Mouse (Mus musculus) right cerebral cortex, adult 18-20 months (tissue): Measurements from ENCODE around the gene Wdcp.
"Not testable (repeated sequence)": the region's sequence is repeated elsewhere in the genome, so short reads cannot be mapped to it uniquely, and the experiment has no call there.

Source experiments
- DNase-seq: peaks from one replicate; pipeline ENCODE4 v3.0.0; 2022; ENCODE audit warnings: mixed read lengths

Wdcp gene

GRCm38 (mm10) chr12:4842890-4843597 lies at the start of gene Wdcp:
TSS of gene Wdcp (plus strand) at chr12:4843303.
- DNase-seq: peak; percentile 95

GRCm38 (mm10) chr12:4793718-4794117 lies 49.4 kb upstream of the Wdcp start:
- DNase-seq: peak; percentile 15

DNA sequence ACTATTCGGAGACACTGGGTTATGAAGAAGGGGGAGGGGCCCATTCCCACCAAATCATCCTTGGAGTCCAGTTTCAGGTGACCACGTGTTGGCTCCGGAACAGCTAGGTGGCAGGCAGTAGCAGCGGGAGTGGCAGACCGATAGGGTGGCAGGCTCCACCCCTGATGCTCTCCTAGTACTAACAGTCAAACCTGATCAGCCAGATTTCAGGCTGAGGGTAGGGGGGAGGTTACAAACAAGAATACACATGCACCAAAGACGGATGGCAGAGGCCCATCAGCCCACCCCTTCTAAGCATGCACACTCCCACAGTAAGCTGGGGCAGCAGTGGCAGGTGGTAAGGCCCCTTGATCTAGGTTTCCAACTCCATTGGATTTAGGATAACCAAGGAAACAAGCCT lies 45.6 kb upstream of the Wdcp start:
- DNase-seq: not testable (repeated sequence)

- no peak for DNase-seq
These were observed 32.1 kb upstream of the Wdcp start for GRCm38 (mm10) chr12:4811036-4811435.

DNA sequence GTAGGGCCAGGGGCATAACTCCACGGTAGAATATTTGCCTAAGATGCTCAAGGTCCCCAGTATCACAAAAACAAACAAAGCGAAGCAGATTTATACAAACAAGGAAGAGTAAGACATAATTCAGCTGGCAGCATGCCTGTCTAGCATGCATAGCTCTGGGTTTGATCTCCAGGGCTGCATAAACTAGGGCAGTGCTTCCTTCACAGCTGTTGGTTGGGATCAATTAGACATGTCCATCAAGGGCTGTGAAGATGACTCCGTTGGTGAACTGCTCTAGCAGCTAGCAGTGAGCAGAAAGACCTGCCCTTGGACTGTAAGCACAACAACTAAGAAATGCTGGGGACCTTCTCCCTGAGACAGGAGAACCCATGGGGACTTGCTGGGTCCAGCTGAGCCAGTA lies 31.4 kb upstream of the Wdcp start:
- no peak for DNase-seq

DNA sequence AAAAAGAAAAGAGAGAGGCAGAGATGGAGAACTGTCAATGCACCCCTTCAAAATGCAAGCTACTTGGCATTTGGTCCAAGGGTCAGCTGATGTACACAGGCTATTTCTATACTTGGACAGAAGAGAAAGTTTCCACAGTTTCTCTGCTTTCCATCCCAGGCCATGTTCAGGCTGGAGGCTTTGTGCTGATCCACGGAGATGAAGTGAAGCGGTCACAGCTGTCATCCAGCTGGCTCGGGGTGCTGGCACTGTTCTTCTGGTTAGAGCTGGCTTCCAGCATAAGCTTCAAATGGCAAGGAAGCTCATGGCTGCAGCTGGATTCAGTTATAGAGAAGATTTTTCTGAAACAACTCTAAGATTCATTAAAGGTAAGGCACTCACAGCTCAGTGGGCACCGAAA lies 29.5 kb upstream of the Wdcp start:
- no peak for DNase-seq

GRCm38 (mm10) chr12:4816680-4817360 lies 26.3 kb upstream of the Wdcp start:
- no peak for DNase-seq

DNA sequence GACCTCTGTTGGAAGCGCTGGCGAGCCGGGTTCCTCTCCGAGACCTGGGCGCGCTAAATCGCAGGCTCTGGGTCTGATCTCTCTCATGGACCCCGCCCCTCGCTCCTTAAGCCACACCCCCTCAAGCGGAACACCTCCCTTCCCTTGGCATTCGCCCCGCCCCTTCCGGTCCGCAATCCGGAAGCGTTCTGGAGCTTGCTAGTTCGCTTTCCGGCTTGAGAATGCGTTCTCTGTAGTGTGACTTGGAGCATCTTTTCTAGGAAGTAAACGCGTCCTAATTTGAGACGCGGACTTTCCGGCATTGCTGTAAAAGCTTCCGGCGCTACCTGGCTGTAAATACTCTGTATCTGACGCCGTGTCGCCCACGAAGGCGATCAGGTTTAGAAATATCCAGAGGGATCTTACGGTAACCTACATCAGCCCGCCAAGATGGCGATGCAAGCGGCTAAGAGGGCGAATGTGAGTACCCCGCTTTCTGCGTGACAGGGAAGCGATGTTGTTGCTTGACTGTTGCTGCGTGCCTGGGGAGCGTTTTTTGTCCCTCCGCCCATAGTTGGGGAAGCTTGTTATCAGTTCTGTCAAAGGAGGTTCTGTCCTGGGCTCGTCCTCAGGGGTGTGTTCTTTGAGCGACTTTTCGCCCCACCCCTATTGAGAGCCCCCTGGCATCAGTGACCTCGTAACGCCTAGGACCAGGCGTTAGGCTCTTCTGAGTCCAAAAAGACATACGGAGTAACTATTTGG lies 25.6 kb upstream of the Wdcp start, which contains the start of gene Sf3b6:
Sf3b6 (plus strand) TSS at position 184 of the 741 bp plus-strand sequence.
- DNase-seq: peak; percentile 97

- no peak for DNase-seq
These were observed 15.8 kb upstream of the Wdcp start for GRCm38 (mm10) chr12:4827256-4827655.

DNA sequence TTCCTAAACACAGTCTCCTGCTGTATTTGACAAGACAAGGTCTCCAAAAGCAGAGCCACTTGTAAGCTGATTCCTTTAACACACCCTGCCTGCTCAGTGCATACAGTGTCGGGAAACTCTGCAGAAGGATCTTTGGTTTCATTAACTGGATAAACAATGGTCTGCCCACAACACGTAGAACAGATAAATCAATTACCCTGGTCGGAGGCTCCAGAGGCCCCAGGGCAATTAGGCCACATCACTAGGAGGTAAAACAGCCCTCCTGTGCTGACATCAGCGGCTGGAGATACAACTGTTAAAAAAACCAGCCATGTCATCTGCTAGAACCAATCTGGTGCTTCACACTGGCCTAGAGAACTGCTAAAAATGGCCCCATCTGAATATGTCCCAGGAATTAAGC lies 6.1 kb upstream of the Wdcp start:
- DNase-seq: no peak

DNA sequence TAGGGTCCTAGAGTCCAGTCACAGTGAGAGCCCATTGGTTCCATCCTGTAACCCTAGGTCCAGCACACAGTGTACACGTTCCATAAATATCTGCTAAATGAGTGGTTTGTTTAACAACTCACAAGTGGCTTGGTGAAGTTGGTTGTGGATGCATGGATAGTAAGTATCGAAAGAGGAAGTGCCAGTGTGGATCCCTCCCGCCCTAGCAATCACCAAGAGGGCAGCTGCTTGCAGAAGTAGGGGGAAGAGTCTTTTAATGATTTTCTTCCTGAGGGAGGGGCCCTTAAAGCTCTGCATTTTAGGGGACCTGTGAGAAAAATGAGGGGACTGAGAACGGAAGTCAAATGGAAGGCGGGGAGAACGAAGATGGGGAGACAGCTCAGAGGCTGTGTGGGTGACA lies 3.1 kb upstream of the Wdcp start:
- no peak for DNase-seq

DNA sequence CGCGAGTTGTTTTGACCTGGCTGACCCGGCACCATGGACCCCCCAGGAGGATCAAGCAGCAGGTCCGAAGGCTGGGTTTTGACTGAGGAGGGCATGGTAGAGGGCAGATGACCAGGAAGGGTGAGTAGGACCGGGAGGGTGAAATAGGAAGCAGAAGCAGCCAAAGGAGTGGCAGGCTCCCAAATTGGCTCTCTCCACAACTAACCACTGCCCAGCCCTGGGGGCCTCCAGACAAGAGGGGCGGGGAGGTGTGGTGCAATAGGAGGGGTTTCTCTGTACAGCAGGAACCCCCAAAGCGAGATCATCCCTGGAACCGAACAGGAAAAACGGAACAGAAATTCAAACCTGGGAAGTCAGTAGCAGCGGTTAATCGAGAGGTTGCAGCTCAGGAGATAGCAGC lies 2.4 kb upstream of the Wdcp start:
- no peak for DNase-seq

GRCm38 (mm10) chr12:4841392-4841887 lies 1.7 kb upstream of the Wdcp start, which contains the start of gene Fkbp1b:
TSS of gene Fkbp1b (minus strand) at chr12:4841591.
- DNase-seq: peak; percentile 56

- no peak for DNase-seq
These were observed 647 bp upstream of the Wdcp start for GRCm38 (mm10) chr12:4842456-4842855.

DNA sequence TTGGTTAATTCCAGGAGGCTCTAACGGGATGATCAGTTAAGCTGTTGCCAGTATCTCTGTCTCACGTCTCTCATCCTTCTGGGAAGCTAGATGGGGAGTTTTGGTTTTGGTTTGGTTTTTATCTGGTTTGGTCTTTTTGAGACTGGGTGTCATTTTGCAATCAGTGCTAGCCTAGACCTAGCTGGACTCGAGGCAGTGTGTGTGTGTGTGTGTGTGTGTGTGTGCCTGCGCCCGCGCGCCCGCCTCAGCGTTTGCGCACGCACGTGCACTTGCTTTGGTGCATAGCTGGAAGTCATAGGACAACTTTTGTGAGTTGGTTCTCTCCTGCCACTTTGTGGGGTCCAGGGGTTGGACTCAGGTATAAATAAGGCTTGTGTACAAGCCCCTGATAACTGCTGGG lies 638 bp downstream of the Wdcp start:
- no peak for DNase-seq

DNA sequence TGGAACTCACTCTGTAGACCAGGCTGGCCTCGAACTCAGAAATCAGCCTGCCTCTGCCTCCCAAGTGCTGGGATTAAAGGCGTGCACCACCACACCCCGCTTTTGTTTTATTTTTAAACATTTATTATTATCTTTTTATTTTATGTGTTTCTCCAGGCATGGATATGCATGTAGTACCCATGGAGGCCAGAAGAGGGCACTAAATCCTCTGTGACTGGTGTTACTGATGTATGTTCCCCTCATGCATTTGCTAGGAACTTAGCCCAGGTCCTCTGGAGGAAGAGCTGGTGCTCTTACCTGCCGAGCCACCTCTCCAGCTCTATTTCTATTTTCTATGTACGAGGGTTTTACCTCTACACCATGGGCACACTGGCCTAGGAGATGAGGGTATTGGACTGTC lies 13.1 kb downstream of the Wdcp start:
- DNase-seq: no peak

GRCm38 (mm10) chr12:4856834-4857233 lies 13.7 kb downstream of the Wdcp start:
- DNase-seq: no peak

DNA sequence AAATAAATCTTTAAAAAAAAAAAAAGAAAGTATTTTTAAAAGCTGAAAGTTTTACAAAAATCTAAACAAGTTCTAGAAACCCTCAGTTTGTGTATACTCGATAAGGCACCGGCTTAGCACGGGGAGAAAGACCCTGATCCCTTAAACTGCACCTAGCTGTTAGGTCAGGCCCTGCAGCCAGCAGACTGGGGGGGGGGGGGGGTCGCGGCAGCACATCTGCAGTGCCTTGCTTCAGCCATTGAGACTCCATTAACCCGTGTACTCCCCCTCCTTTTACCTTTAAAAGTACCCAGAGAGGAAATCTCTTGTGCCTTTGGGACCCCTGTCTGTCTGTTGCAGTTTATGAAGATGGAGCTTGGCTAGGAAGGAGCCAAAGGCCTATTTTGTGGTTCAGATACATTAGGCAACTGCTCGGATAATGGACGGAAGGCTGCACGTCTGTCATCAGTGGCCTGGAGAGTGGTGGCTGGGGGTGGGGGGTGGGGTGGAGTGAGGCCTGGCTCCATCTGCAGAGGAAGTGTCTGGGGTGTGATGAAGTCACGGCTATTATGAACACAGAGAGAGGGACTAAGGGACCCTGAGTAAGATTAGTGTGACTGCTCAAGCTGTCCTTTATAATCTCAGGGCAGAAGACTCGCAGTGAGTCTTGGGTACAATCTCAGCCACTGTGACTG lies 16.3 kb downstream of the Wdcp start:
- DNase-seq: no peak

DNA sequence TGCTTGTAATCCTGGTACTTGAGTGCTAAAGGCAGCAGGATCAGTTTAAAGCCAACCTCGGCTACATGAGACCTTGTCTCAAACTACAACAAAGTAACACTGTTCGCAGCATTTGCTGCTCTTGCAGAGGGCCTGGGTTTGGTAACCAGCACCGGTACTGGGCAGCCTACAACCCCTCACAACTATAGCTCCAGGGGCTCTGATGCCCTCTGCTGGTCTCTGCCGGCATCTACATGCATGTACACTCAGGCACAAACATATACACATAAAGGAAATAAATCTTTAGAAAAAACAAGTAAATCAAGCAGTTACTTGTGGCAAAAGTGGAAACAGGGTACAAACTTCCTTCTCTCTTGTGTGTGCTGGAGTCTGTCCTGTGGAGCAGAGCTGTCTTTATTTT lies 19.6 kb downstream of the Wdcp start:
- no peak for DNase-seq

- no peak for DNase-seq
These were observed 20.7 kb downstream of the Wdcp start for GRCm38 (mm10) chr12:4863654-4864337.

- peak; percentile 69 for DNase-seq
These were observed 21.2 kb downstream of the Wdcp start for GRCm38 (mm10) chr12:4864338-4864690.

DNA sequence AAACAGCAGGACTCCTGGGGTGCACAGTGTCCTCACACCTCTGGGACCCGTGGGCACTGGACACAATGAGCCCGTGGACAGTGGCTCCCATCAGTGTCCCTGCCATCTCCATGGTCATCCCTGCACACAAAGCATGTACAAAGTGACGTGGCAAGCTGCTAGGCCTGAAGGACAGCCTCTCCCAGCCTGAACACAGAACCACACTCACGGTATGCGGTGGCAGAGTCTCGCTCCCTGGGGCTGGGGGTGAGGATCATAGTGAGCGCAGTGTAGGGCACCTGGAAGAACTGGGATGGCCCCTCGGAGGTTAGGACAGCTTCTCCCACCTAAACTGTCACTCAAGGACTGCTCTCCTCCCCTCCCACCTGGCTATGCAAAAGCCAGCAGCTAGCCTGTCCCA lies 25.8 kb downstream of the Wdcp start:
- DNase-seq: no peak

GRCm38 (mm10) chr12:4871260-4871659 lies 28.2 kb downstream of the Wdcp start:
- DNase-seq: no peak
